Mouse (Mus musculus): ENCODE results near the gene Med14. TPM values are rescaled to one million over a fixed set of nuclear protein-coding genes. Genes with fewer than 3 reads are reported as not detected.

Gene Med14
- polyA plus RNA-seq, 1 experiment from 2014 or later: 10.6 TPM

GRCm38 (mm10) chrX:12645531-12646304, 116.2 kb downstream of the Med14 start:
- no peak for DNase-seq (ENCODE audit: low spot score)
- Histone ChIP-seq H3K4me1 (no peaks in the 10 kb centered on the region), H3K36me3 (peaks cover 9% of the 10 kb centered on the region), H3K4me3 (no peak overlapping the region), H3K27ac (replicated peaks) (no peak overlapping the region), H3K27me3 (ENCODE audit: low read depth, poor library complexity, severe bottlenecking) (no peaks in the 10 kb centered on the region), H3K9me3 (replicated peaks) (no peaks in the 10 kb centered on the region)
- 73% methylated on average over 12 of the region's 12 CpGs for WGBS

GRCm38 (mm10) chrX:12644976-12645375, 116.9 kb downstream of the Med14 start:
- DNase-seq (ENCODE audit: low spot score): no peak
- 69% methylated on average over 2 of the region's 2 CpGs for WGBS
- no peaks in the 10 kb centered on the region for H3K9me3 ChIP-seq (replicated peaks)
- H3K4me3 ChIP-seq: no peak overlapping the region
- H3K4me1 ChIP-seq: no peaks in the 10 kb centered on the region
- H3K36me3 ChIP-seq: peaks cover 7% of the 10 kb centered on the region
- no peak overlapping the region for H3K27ac ChIP-seq (replicated peaks)
- H3K27me3 ChIP-seq (ENCODE audit: low read depth, poor library complexity, severe bottlenecking): no peaks in the 10 kb centered on the region

Other genes starting within 250 kb of the Med14 start
- 71.3 and 77.8 TPM in 2 replicates for gene Atp6ap2, start 174.3 kb downstream of the Med14 start, polyA plus RNA-seq (2016; fragmentation: Nextera tagmentation; extraction: Ambion mirVana)
- gene 1810030O07Rik, start 88.4 kb downstream of the Med14 start, polyA plus RNA-seq (2016; fragmentation: Nextera tagmentation; extraction: Ambion mirVana): 31.5 and 32.2 TPM in 2 replicates